Mouse (Mus musculus) megakaryocyte, embryonic 14.5 days (primary cell): ENCODE results near the gene Hira. TPM values are rescaled to one million over a fixed set of nuclear protein-coding genes. Genes with fewer than 3 reads are reported as not detected.

Source experiments
- H3K27me3 ChIP-seq: replicated peaks from 2 replicates; pipeline ENCODE3; 2012; ENCODE audit warnings: inconsistent platforms
- H3K36me3 ChIP-seq: replicated peaks from 2 replicates; pipeline ENCODE3; 2012; ENCODE audit warnings: low read length, inconsistent platforms, mixed read lengths
- H3K4me1 ChIP-seq: 2 replicates; pipeline ENCODE4 v1.6.1; 2012; ENCODE audit warnings: inconsistent platforms
- H3K4me3 ChIP-seq: replicated peaks from 2 replicates; pipeline ENCODE3; 2012; ENCODE audit warnings: moderate library complexity, mild to moderate bottlenecking, inconsistent platforms
- H3K9me3 ChIP-seq: 2 replicates; pipeline ENCODE4 v1.6.1; 2012; ENCODE audit warnings: inconsistent platforms
- FLI1 ChIP-seq: IDR thresholded peaks from 2 replicates; pipeline ENCODE4 v1.6.1; 2012; ENCODE audit warnings: low read length, inconsistent platforms, mixed read lengths
- GATA1 ChIP-seq: IDR thresholded peaks from 3 replicates; pipeline ENCODE4 v1.6.1; 2012; ENCODE audit warnings: mixed read lengths, low read length, inconsistent platforms, borderline replicate concordance
- polyA plus RNA-seq: library from polyadenylated mRNA; stranded (reverse); fragments of >175 nt; gene quantifications from 2 replicates; pipeline ENCODE4 v1.2.3, GENCODE M21; 2012; ENCODE audit warnings: low replicate concordance; ENCODE audit not compliant: insufficient read depth

The Hira gene
- polyA plus RNA-seq, 1 experiment: 6.6 TPM

- peaks cover 88% of the 10 kb centered on the region for H3K36me3 ChIP-seq
Observed at GRCm38 (mm10) chr16:18916064-18916463, 39.2 kb downstream of the Hira start.

GRCm38 (mm10) chr16:18921771-18922170 lies 44.9 kb downstream of the Hira start:
- no peak for TF ChIP-seq FLI1
- no peak for TF ChIP-seq GATA1
- peaks cover 97% of the 10 kb centered on the region for H3K36me3 ChIP-seq
- H3K4me3 ChIP-seq: no peak overlapping the region
- no peaks in the 10 kb centered on the region for H3K9me3 ChIP-seq
- H3K4me1 ChIP-seq: no peaks in the 10 kb centered on the region
- H3K27me3 ChIP-seq: no peaks in the 10 kb centered on the region

More at GRCm38 (mm10) chr16:18916064-18916463, 39.2 kb downstream of the Hira start:
- no peak for TF ChIP-seq GATA1
- TF ChIP-seq FLI1: no peak
- Histone ChIP-seq H3K27me3 (no peaks in the 10 kb centered on the region), H3K4me3 (no peak overlapping the region), H3K4me1 (no peaks in the 10 kb centered on the region), H3K9me3 (no peaks in the 10 kb centered on the region)

GRCm38 (mm10) chr16:18927963-18928362 lies 51.1 kb downstream of the Hira start:
- peaks cover 95% of the 10 kb centered on the region for H3K36me3 ChIP-seq
- no peak for TF ChIP-seq GATA1
- TF ChIP-seq FLI1: no peak
- H3K4me1 ChIP-seq: no peaks in the 10 kb centered on the region
- H3K27me3 ChIP-seq: no peaks in the 10 kb centered on the region
- H3K4me3 ChIP-seq: no peak overlapping the region
- H3K9me3 ChIP-seq: no peaks in the 10 kb centered on the region

GRCm38 (mm10) chr16:18938321-18939082 lies 61.7 kb downstream of the Hira start:
- H3K27me3 ChIP-seq: no peaks in the 10 kb centered on the region
- H3K9me3 ChIP-seq: no peaks in the 10 kb centered on the region
- TF ChIP-seq FLI1: no peak
- no peak for TF ChIP-seq GATA1
- H3K4me1 ChIP-seq: peaks cover 8% of the 10 kb centered on the region
- no peak overlapping the region for H3K4me3 ChIP-seq
- H3K36me3 ChIP-seq: peaks cover 91% of the 10 kb centered on the region

- H3K4me1 ChIP-seq: no peaks in the 10 kb centered on the region
- H3K4me3 ChIP-seq: no peak overlapping the region
- TF ChIP-seq GATA1 (no peak), FLI1 (no peak)
- H3K27me3 ChIP-seq: no peaks in the 10 kb centered on the region
- H3K36me3 ChIP-seq: peaks cover 91% of the 10 kb centered on the region
- H3K9me3 ChIP-seq: no peaks in the 10 kb centered on the region
Observed at GRCm38 (mm10) chr16:18943906-18944305, 67.1 kb downstream of the Hira start.

GRCm38 (mm10) chr16:18948941-18949340 lies 72.1 kb downstream of the Hira start:
- peaks cover 7% of the 10 kb centered on the region; the same call in 1 of the 2 replicates for H3K4me1 ChIP-seq
- peaks cover 96% of the 10 kb centered on the region for H3K36me3 ChIP-seq
- H3K9me3 ChIP-seq: no peaks in the 10 kb centered on the region
- no peak for TF ChIP-seq FLI1
- no peak for TF ChIP-seq GATA1
- no peaks in the 10 kb centered on the region for H3K27me3 ChIP-seq
- no peak overlapping the region for H3K4me3 ChIP-seq

- no peaks in the 10 kb centered on the region for H3K27me3 ChIP-seq
- peaks cover 100% of the 10 kb centered on the region for H3K36me3 ChIP-seq
- H3K9me3 ChIP-seq: no peaks in the 10 kb centered on the region
- no peak for TF ChIP-seq GATA1
- no peak for TF ChIP-seq FLI1
- peaks cover 7% of the 10 kb centered on the region; the same call in 1 of the 2 replicates for H3K4me1 ChIP-seq
- no peak overlapping the region for H3K4me3 ChIP-seq
Observed at GRCm38 (mm10) chr16:18950351-18950750, 73.5 kb downstream of the Hira start.

GRCm38 (mm10) chr16:18952813-18953212 lies 76.0 kb downstream of the Hira start:
- Histone ChIP-seq H3K36me3 (peaks cover 100% of the 10 kb centered on the region), H3K27me3 (no peaks in the 10 kb centered on the region), H3K4me3 (no peak overlapping the region), H3K4me1 (peaks cover 10% of the 10 kb centered on the region; the same call in 1 of the 2 replicates), H3K9me3 (no peaks in the 10 kb centered on the region)
- TF ChIP-seq FLI1: no peak
- TF ChIP-seq GATA1: no peak

- H3K9me3 ChIP-seq: no peaks in the 10 kb centered on the region
- H3K27me3 ChIP-seq: no peaks in the 10 kb centered on the region
- H3K4me1 ChIP-seq: peaks cover 10% of the 10 kb centered on the region; the same call in 1 of the 2 replicates
- TF ChIP-seq GATA1 (no peak), FLI1 (no peak)
- H3K4me3 ChIP-seq: no peak overlapping the region
- peaks cover 87% of the 10 kb centered on the region for H3K36me3 ChIP-seq
Observed at GRCm38 (mm10) chr16:18955070-18955469, 78.2 kb downstream of the Hira start.

- Histone ChIP-seq H3K4me1 (0 out of 2 replicates have a peak, but pooled peaks cover 4% of the 10 kb centered on the region), H3K36me3 (peaks cover 90% of the 10 kb centered on the region)
- TF ChIP-seq FLI1 (no peak), GATA1 (no peak)
Observed at GRCm38 (mm10) chr16:18963486-18963885, 86.6 kb downstream of the Hira start.

More at GRCm38 (mm10) chr16:18963486-18963885, 86.6 kb downstream of the Hira start:
- H3K4me3 ChIP-seq: no peak overlapping the region
- H3K9me3 ChIP-seq: peaks cover 21% of the 10 kb centered on the region
- H3K27me3 ChIP-seq: no peaks in the 10 kb centered on the region
